Mouse (Mus musculus): ENCODE data around the gene Ank. TPM values are rescaled to one million over a fixed set of nuclear protein-coding genes. Genes with fewer than 3 reads are reported as not detected.

Ank gene
- polyA plus RNA-seq, 1 experiment from 2014 or later = 15.0 TPM

GRCm38 (mm10) chr15:27550358-27550992 is 84.0 kb downstream of the Ank start:
- no peak overlapping the region for H3K27ac ChIP-seq (replicated peaks; ENCODE audit: low read depth, low read length)
- H3K4me2 ChIP-seq (ENCODE audit: low read length) = no peak overlapping the region
- H3K27me3 ChIP-seq (ENCODE audit: control insufficient read depth, insufficient read depth, low read length) = no peaks in the 10 kb centered on the region
- 67% methylated on average over 9 of the region's 9 CpGs for WGBS
- 0 out of 2 replicates have a peak, but pooled peaks cover 7% of the 10 kb centered on the region for H3K36me3 ChIP-seq (ENCODE audit: control insufficient read depth, insufficient read depth, low read length)
- no peak for ATAC-seq (ENCODE audit: low FRiP score, low TSS enrichment)
- H3K4me3 ChIP-seq (replicated peaks; ENCODE audit: low read depth, low read length) = no peak overlapping the region
- H3K4me1 ChIP-seq (ENCODE audit: control insufficient read depth, insufficient read depth, low read length) = no peaks in the 10 kb centered on the region
- no peak for DNase-seq
- no peaks in the 10 kb centered on the region for H3K9me3 ChIP-seq (ENCODE audit: control insufficient read depth, low read length)
- no peak overlapping the region for H3K9ac ChIP-seq (replicated peaks; ENCODE audit: low read length)

- no peak for DNase-seq
- Histone ChIP-seq H3K36me3 (ENCODE audit: control insufficient read depth, insufficient read depth, low read length) (0 out of 2 replicates have a peak, but pooled peaks cover 7% of the 10 kb centered on the region), H3K27me3 (ENCODE audit: control insufficient read depth, insufficient read depth, low read length) (no peaks in the 10 kb centered on the region), H3K27ac (replicated peaks; ENCODE audit: low read depth, low read length) (no peak overlapping the region), H3K4me2 (ENCODE audit: low read length) (no peak overlapping the region), H3K9ac (replicated peaks; ENCODE audit: low read length) (no peak overlapping the region), H3K9me3 (ENCODE audit: control insufficient read depth, low read length) (no peaks in the 10 kb centered on the region), H3K4me3 (replicated peaks; ENCODE audit: low read depth, low read length) (no peak overlapping the region), H3K4me1 (ENCODE audit: control insufficient read depth, insufficient read depth, low read length) (no peaks in the 10 kb centered on the region)
- 82% methylated on average over 19 of the region's 19 CpGs for WGBS
- ATAC-seq (ENCODE audit: low FRiP score, low TSS enrichment) = no peak
Observed at GRCm38 (mm10) chr15:27551117-27552114, 84.9 kb downstream of the Ank start.

- H3K9ac ChIP-seq (replicated peaks; ENCODE audit: low read length) = no peak overlapping the region
- H3K4me3 ChIP-seq (replicated peaks; ENCODE audit: low read depth, low read length) = no peak overlapping the region
- 89% methylated on average over 10 of the region's 10 CpGs for WGBS
- H3K36me3 ChIP-seq (ENCODE audit: control insufficient read depth, insufficient read depth, low read length) = peaks cover 11% of the 10 kb centered on the region; the same call in 1 of the 2 replicates
- no peak overlapping the region for H3K27ac ChIP-seq (replicated peaks; ENCODE audit: low read depth, low read length)
- no peaks in the 10 kb centered on the region for H3K9me3 ChIP-seq (ENCODE audit: control insufficient read depth, low read length)
- ATAC-seq (ENCODE audit: low FRiP score, low TSS enrichment) = no peak
- H3K4me2 ChIP-seq (ENCODE audit: low read length) = no peak overlapping the region
- DNase-seq = no peak
- H3K4me1 ChIP-seq (ENCODE audit: control insufficient read depth, insufficient read depth, low read length) = no peaks in the 10 kb centered on the region
- no peaks in the 10 kb centered on the region for H3K27me3 ChIP-seq (ENCODE audit: control insufficient read depth, insufficient read depth, low read length)
Observed at GRCm38 (mm10) chr15:27552129-27552700, 85.7 kb downstream of the Ank start.

GRCm38 (mm10) chr15:27553554-27553953 is 87.1 kb downstream of the Ank start:
- Histone ChIP-seq H3K4me1 (ENCODE audit: control insufficient read depth, insufficient read depth, low read length) (peaks cover 5% of the 10 kb centered on the region; the same call in 1 of the 2 replicates), H3K9ac (replicated peaks; ENCODE audit: low read length) (no peak overlapping the region), H3K27ac (replicated peaks; ENCODE audit: low read depth, low read length) (no peak overlapping the region), H3K36me3 (ENCODE audit: control insufficient read depth, insufficient read depth, low read length) (peaks cover 14% of the 10 kb centered on the region; the same call in 1 of the 2 replicates), H3K4me3 (replicated peaks; ENCODE audit: low read depth, low read length) (no peak overlapping the region), H3K27me3 (ENCODE audit: control insufficient read depth, insufficient read depth, low read length) (no peaks in the 10 kb centered on the region), H3K4me2 (ENCODE audit: low read length) (no peak overlapping the region), H3K9me3 (ENCODE audit: control insufficient read depth, low read length) (no peaks in the 10 kb centered on the region)
- no peak for DNase-seq
- 92% methylated on average over 5 of the region's 5 CpGs for WGBS
- no peak for ATAC-seq (ENCODE audit: low FRiP score, low TSS enrichment)

- 51% methylated on average over 16 of the region's 16 CpGs for WGBS
- DNase-seq = peak; percentile 59
- Histone ChIP-seq H3K9ac (replicated peaks; ENCODE audit: low read length) (no peak overlapping the region), H3K27ac (replicated peaks; ENCODE audit: low read depth, low read length) (peak overlapping the region; percentile 42; the same call in 1 of the 2 replicates), H3K4me3 (replicated peaks; ENCODE audit: low read depth, low read length) (no peak overlapping the region), H3K9me3 (ENCODE audit: control insufficient read depth, low read length) (no peaks in the 10 kb centered on the region), H3K4me1 (ENCODE audit: control insufficient read depth, insufficient read depth, low read length) (peaks cover 9% of the 10 kb centered on the region), H3K4me2 (ENCODE audit: low read length) (no peak overlapping the region), H3K27me3 (ENCODE audit: control insufficient read depth, insufficient read depth, low read length) (no peaks in the 10 kb centered on the region), H3K36me3 (ENCODE audit: control insufficient read depth, insufficient read depth, low read length) (peaks cover 14% of the 10 kb centered on the region; the same call in 1 of the 2 replicates)
- peak; percentile 34; the same call in 1 of the 2 replicates for ATAC-seq (ENCODE audit: low FRiP score, low TSS enrichment)
Observed at GRCm38 (mm10) chr15:27558456-27559147, 92.1 kb downstream of the Ank start.

GRCm38 (mm10) chr15:27560315-27560714 is 93.8 kb downstream of the Ank start:
- ATAC-seq (ENCODE audit: low FRiP score, low TSS enrichment) = no peak
- H3K27me3 ChIP-seq (ENCODE audit: control insufficient read depth, insufficient read depth, low read length) = no peaks in the 10 kb centered on the region
- peaks cover 8% of the 10 kb centered on the region; the same call in 1 of the 2 replicates for H3K36me3 ChIP-seq (ENCODE audit: control insufficient read depth, insufficient read depth, low read length)
- no peak overlapping the region for H3K27ac ChIP-seq (replicated peaks; ENCODE audit: low read depth, low read length)
- WGBS = 90% methylated on average over 11 of the region's 11 CpGs
- H3K4me2 ChIP-seq (ENCODE audit: low read length) = no peak overlapping the region
- no peak for DNase-seq
- no peak overlapping the region for H3K4me3 ChIP-seq (replicated peaks; ENCODE audit: low read depth, low read length)
- H3K9ac ChIP-seq (replicated peaks; ENCODE audit: low read length) = no peak overlapping the region
- peaks cover 9% of the 10 kb centered on the region for H3K4me1 ChIP-seq (ENCODE audit: control insufficient read depth, insufficient read depth, low read length)
- no peaks in the 10 kb centered on the region for H3K9me3 ChIP-seq (ENCODE audit: control insufficient read depth, low read length)

- H3K36me3 ChIP-seq (ENCODE audit: control insufficient read depth, insufficient read depth, low read length) = peaks cover 27% of the 10 kb centered on the region
- WGBS = 64% methylated on average over 14 of the region's 14 CpGs
- no peak overlapping the region for H3K9ac ChIP-seq (replicated peaks; ENCODE audit: low read length)
- H3K4me3 ChIP-seq (replicated peaks; ENCODE audit: low read depth, low read length) = no peak overlapping the region
- no peaks in the 10 kb centered on the region for H3K27me3 ChIP-seq (ENCODE audit: control insufficient read depth, insufficient read depth, low read length)
- DNase-seq (peak; percentile 42), ATAC-seq (ENCODE audit: low FRiP score, low TSS enrichment) (peak; percentile 64; the same call in 1 of the 2 replicates)
- H3K4me2 ChIP-seq (ENCODE audit: low read length) = no peak overlapping the region
- no peak overlapping the region for H3K27ac ChIP-seq (replicated peaks; ENCODE audit: low read depth, low read length)
- H3K9me3 ChIP-seq (ENCODE audit: control insufficient read depth, low read length) = no peaks in the 10 kb centered on the region
- H3K4me1 ChIP-seq (ENCODE audit: control insufficient read depth, insufficient read depth, low read length) = peaks cover 3% of the 10 kb centered on the region; the same call in 1 of the 2 replicates
Observed at GRCm38 (mm10) chr15:27564106-27565100, 97.9 kb downstream of the Ank start.
